Mouse (Mus musculus): ENCODE results near the gene 4930402H24Rik. TPM values are rescaled to one million over a fixed set of nuclear protein-coding genes. Genes with fewer than 3 reads are reported as not detected.

The 4930402H24Rik gene
- polyA plus RNA-seq, 1 experiment, result 11.7 TPM

- H3K27me3 ChIP-seq (ENCODE audit: control insufficient read depth, insufficient read depth, insufficient read length), result no peaks in the 10 kb centered on the region
- H3K4me3 ChIP-seq (ENCODE audit: insufficient read depth, poor library complexity, severe bottlenecking), result no peak overlapping the region
- H3K79me2 ChIP-seq (ENCODE audit: control insufficient read depth, insufficient read depth), result no peaks in the 10 kb centered on the region
- H3ac ChIP-seq (ENCODE audit: control insufficient read depth, insufficient read length, low read depth), result no peak overlapping the region
- peaks cover 21% of the 10 kb centered on the region for H3K36me3 ChIP-seq (ENCODE audit: control insufficient read depth, insufficient read depth)
- TF ChIP-seq CTCF (IDR thresholded peaks at IDR 0.05; ENCODE audit: control insufficient read depth, insufficient read depth, insufficient read length) (no peak), MYOD1 (IDR thresholded peaks at IDR 0.05; ENCODE audit: control insufficient read depth, insufficient read length, low read depth) (no peak), FOSL1 (IDR thresholded peaks at IDR 0.05; ENCODE audit: insufficient read depth, low read length, poor library complexity, severe bottlenecking) (no peak)
- no peaks in the 10 kb centered on the region for H3K79me3 ChIP-seq (ENCODE audit: low read depth)
Observed at GRCm38 (mm10) chr2:130791722-130792121, 114.5 kb downstream of the 4930402H24Rik start.

- Histone ChIP-seq H3K79me3 (ENCODE audit: low read depth) (no peaks in the 10 kb centered on the region), H3K27me3 (ENCODE audit: control insufficient read depth, insufficient read depth, insufficient read length) (no peaks in the 10 kb centered on the region), H3K4me3 (ENCODE audit: insufficient read depth, poor library complexity, severe bottlenecking) (no peak overlapping the region), H3K79me2 (ENCODE audit: control insufficient read depth, insufficient read depth) (no peaks in the 10 kb centered on the region), H3K36me3 (ENCODE audit: control insufficient read depth, insufficient read depth) (peaks cover 14% of the 10 kb centered on the region), H3ac (ENCODE audit: control insufficient read depth, insufficient read length, low read depth) (no peak overlapping the region)
- TF ChIP-seq CEBPB (IDR thresholded peaks at IDR 0.05; ENCODE audit: low read depth), result no peak
- no peak for TF ChIP-seq CTCF (IDR thresholded peaks at IDR 0.05; ENCODE audit: control insufficient read depth, insufficient read depth, insufficient read length)
- no peak for TF ChIP-seq MYOD1 (IDR thresholded peaks at IDR 0.05; ENCODE audit: control insufficient read depth, insufficient read length, low read depth)
- TF ChIP-seq MYOG (IDR thresholded peaks at IDR 0.05; ENCODE audit: control insufficient read depth, extremely low read depth, insufficient read length), result no peak
- TF ChIP-seq FOSL1 (IDR thresholded peaks at IDR 0.05; ENCODE audit: insufficient read depth, low read length, poor library complexity, severe bottlenecking), result no peak
- no peak for TF ChIP-seq USF1 (IDR thresholded peaks at IDR 0.05; ENCODE audit: low read depth)
- TF ChIP-seq MAX (IDR thresholded peaks at IDR 0.05), result no peak
Observed at GRCm38 (mm10) chr2:130789642-130790041, 116.6 kb downstream of the 4930402H24Rik start.

- Histone ChIP-seq H3K36me3 (ENCODE audit: control insufficient read depth, insufficient read depth) (peaks cover 18% of the 10 kb centered on the region), H3ac (ENCODE audit: control insufficient read depth, insufficient read length, low read depth) (no peak overlapping the region), H3K79me3 (ENCODE audit: low read depth) (no peaks in the 10 kb centered on the region), H3K4me3 (ENCODE audit: insufficient read depth, poor library complexity, severe bottlenecking) (no peak overlapping the region), H3K27me3 (ENCODE audit: control insufficient read depth, insufficient read depth, insufficient read length) (no peaks in the 10 kb centered on the region), H3K79me2 (ENCODE audit: control insufficient read depth, insufficient read depth) (no peaks in the 10 kb centered on the region)
- no peak for TF ChIP-seq MYOG (IDR thresholded peaks at IDR 0.05; ENCODE audit: control insufficient read depth, extremely low read depth, insufficient read length)
- no peak for TF ChIP-seq FOSL1 (IDR thresholded peaks at IDR 0.05; ENCODE audit: insufficient read depth, low read length, poor library complexity, severe bottlenecking)
- no peak for TF ChIP-seq CEBPB (IDR thresholded peaks at IDR 0.05; ENCODE audit: low read depth)
- no peak for TF ChIP-seq CTCF (IDR thresholded peaks at IDR 0.05; ENCODE audit: control insufficient read depth, insufficient read depth, insufficient read length)
- no peak for TF ChIP-seq MAX (IDR thresholded peaks at IDR 0.05)
- TF ChIP-seq USF1 (IDR thresholded peaks at IDR 0.05; ENCODE audit: low read depth), result no peak
- no peak for TF ChIP-seq MYOD1 (IDR thresholded peaks at IDR 0.05; ENCODE audit: control insufficient read depth, insufficient read length, low read depth)
Observed at GRCm38 (mm10) chr2:130789039-130789438, 117.2 kb downstream of the 4930402H24Rik start.

DNA sequence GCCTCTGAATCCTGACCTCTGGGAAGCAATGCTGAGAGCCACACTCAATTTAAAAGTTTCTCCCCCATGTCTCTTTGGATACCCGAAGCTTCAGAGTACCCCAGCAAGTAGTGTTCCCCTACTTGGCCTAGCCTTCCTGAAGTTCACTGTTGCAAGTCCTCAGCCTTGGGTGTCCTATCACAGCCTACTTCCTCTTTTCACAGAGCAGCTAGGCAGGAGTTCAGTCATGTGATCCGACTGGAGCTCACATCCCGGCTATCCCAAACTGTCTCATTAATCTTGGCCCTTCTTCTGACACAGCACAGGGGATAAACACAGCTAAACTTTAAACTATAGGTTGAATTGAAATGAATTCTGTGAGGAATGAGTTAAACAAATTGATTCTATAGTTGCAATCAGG, 121.3 kb downstream of the 4930402H24Rik start:
- H3K36me3 ChIP-seq (ENCODE audit: control insufficient read depth, insufficient read depth), result peaks cover 12% of the 10 kb centered on the region

DNA sequence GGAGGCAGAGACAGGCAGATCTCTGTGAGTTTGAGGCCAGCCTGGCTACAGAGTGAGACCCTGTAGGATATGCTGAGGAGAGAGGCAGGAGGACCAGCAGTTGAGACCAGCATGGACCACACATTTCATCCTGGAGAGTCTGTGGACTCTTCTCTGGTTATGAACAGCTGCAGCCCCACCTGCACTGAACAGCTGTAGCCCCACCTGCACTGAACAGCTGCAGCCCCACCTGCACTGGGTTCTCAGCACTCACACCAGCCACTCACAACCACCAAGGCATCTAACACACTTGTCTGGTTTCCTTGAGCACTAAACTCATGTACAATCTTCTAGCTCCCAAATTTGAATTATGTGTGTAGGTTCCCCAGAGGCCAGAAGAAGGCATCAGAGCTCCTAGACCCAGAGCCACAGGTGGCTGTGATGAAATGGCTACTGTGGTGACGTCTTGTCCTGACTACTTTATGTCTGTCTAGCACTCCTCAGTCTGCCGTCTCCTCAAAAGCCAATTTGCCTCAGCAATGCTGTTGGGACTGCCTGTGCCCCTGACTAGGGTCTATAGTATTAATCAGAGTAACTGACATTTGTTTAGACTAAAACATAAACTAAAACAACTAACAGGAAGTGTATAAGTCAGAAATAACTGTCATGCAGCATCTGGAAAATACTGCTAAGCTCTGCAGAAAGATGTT, 125.4 kb downstream of the 4930402H24Rik start:
- TF ChIP-seq FOSL1 (IDR thresholded peaks at IDR 0.05; ENCODE audit: insufficient read depth, low read length, poor library complexity, severe bottlenecking), result no peak
- Histone ChIP-seq H3K4me3 (ENCODE audit: insufficient read depth, poor library complexity, severe bottlenecking) (no peak overlapping the region), H3ac (ENCODE audit: control insufficient read depth, insufficient read length, low read depth) (no peak overlapping the region), H3K79me2 (ENCODE audit: control insufficient read depth, insufficient read depth) (no peaks in the 10 kb centered on the region), H3K79me3 (ENCODE audit: low read depth) (no peaks in the 10 kb centered on the region), H3K36me3 (ENCODE audit: control insufficient read depth, insufficient read depth) (peaks cover 28% of the 10 kb centered on the region), H3K27me3 (ENCODE audit: control insufficient read depth, insufficient read depth, insufficient read length) (no peaks in the 10 kb centered on the region)

More for the DNA sequence above, 121.3 kb downstream of the 4930402H24Rik start:
- no peak overlapping the region for H3ac ChIP-seq (ENCODE audit: control insufficient read depth, insufficient read length, low read depth)
- H3K4me3 ChIP-seq (ENCODE audit: insufficient read depth, poor library complexity, severe bottlenecking), result no peak overlapping the region
- H3K79me3 ChIP-seq (ENCODE audit: low read depth), result no peaks in the 10 kb centered on the region
- H3K27me3 ChIP-seq (ENCODE audit: control insufficient read depth, insufficient read depth, insufficient read length), result no peaks in the 10 kb centered on the region
- no peaks in the 10 kb centered on the region for H3K79me2 ChIP-seq (ENCODE audit: control insufficient read depth, insufficient read depth)
- TF ChIP-seq FOSL1 (IDR thresholded peaks at IDR 0.05; ENCODE audit: insufficient read depth, low read length, poor library complexity, severe bottlenecking), result no peak
- TF ChIP-seq CEBPB (IDR thresholded peaks at IDR 0.05; ENCODE audit: low read depth), result no peak
- no peak for TF ChIP-seq CTCF (IDR thresholded peaks at IDR 0.05; ENCODE audit: control insufficient read depth, insufficient read depth, insufficient read length)
- TF ChIP-seq MYOG (IDR thresholded peaks at IDR 0.05; ENCODE audit: control insufficient read depth, extremely low read depth, insufficient read length), result no peak
- no peak for TF ChIP-seq MAX (IDR thresholded peaks at IDR 0.05)
- TF ChIP-seq MYOD1 (IDR thresholded peaks at IDR 0.05; ENCODE audit: control insufficient read depth, insufficient read length, low read depth), result no peak
- TF ChIP-seq USF1 (IDR thresholded peaks at IDR 0.05; ENCODE audit: low read depth), result no peak

DNA sequence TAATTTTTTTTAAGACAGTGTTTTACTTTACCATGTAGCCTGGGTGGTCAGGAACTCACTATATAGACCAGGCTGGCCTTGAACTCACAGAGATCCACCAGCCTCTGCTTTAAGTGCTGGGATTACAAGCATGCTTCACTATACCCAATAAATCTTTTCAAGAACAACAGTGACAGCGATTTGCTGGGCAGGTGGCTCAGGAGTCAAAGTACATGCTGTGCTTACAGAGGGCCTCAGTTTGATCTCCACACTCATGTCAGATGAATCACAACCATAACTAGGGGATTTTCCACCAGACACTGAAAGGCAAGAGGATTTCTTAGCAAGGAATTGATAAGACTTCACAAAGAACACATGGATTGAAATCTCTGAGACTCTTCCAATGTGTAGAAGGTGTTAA, 126.3 kb downstream of the 4930402H24Rik start:
- TF ChIP-seq MYOD1 (IDR thresholded peaks at IDR 0.05; ENCODE audit: control insufficient read depth, insufficient read length, low read depth) (no peak), MAX (IDR thresholded peaks at IDR 0.05) (no peak), USF1 (IDR thresholded peaks at IDR 0.05; ENCODE audit: low read depth) (no peak), CEBPB (IDR thresholded peaks at IDR 0.05; ENCODE audit: low read depth) (no peak), CTCF (IDR thresholded peaks at IDR 0.05; ENCODE audit: control insufficient read depth, insufficient read depth, insufficient read length) (no peak), FOSL1 (IDR thresholded peaks at IDR 0.05; ENCODE audit: insufficient read depth, low read length, poor library complexity, severe bottlenecking) (no peak), MYOG (IDR thresholded peaks at IDR 0.05; ENCODE audit: control insufficient read depth, extremely low read depth, insufficient read length) (no peak)
- Histone ChIP-seq H3K27me3 (ENCODE audit: control insufficient read depth, insufficient read depth, insufficient read length) (no peaks in the 10 kb centered on the region), H3K79me2 (ENCODE audit: control insufficient read depth, insufficient read depth) (no peaks in the 10 kb centered on the region), H3K36me3 (ENCODE audit: control insufficient read depth, insufficient read depth) (peaks cover 32% of the 10 kb centered on the region), H3K4me3 (ENCODE audit: insufficient read depth, poor library complexity, severe bottlenecking) (no peak overlapping the region), H3K79me3 (ENCODE audit: low read depth) (no peaks in the 10 kb centered on the region), H3ac (ENCODE audit: control insufficient read depth, insufficient read length, low read depth) (no peak overlapping the region)
